Mouse (Mus musculus) MEL (cell line): Measurements from ENCODE around the gene Gm37240. TPM values are rescaled to one million over a fixed set of nuclear protein-coding genes. Genes with fewer than 3 reads are reported as not detected.

ENCODE experiments used
- DNase-seq: peaks from one replicate; pipeline ENCODE4 v3.0.0; 2011; ENCODE audit warnings: low read depth, low spot score
- H3K27ac ChIP-seq: 2 replicates; pipeline ENCODE4 v1.5.1; 2012; ENCODE audit warnings: low read depth, mild to moderate bottlenecking, control low read depth, low read length, moderate library complexity; ENCODE audit not compliant: control insufficient read depth
- H3K27me3 ChIP-seq, 2 experiments: fragments of 150-350 bp in 1 of 2; sonication (generic) in 1 of 2; 2 replicates each; pipeline ENCODE4 v1.6.1; 2012; ENCODE audit warnings: low read length in 2 of 2, mild to moderate bottlenecking in 2 of 2, improper control_type of control experiment in 1 of 2, moderate library complexity in 1 of 2; ENCODE audit not compliant: insufficient read depth in 2 of 2, control insufficient read depth in 1 of 2
- H3K36me3 ChIP-seq, 2 experiments: 2 replicates each; pipeline ENCODE4 v1.6.1; 2012 to 2014; ENCODE audit warnings: low read length in 2 of 2, improper control_type of control experiment in 1 of 2, inconsistent platforms in 1 of 2, mild to moderate bottlenecking in 1 of 2; ENCODE audit not compliant: insufficient read depth in 2 of 2, control insufficient read depth in 1 of 2
- H3K4me1 ChIP-seq, 2 experiments: fragments of 150-350 bp in 1 of 2; sonication (generic) in 1 of 2; 2 replicates each; pipeline ENCODE4 v1.6.1; 2012; ENCODE audit warnings: low read length in 2 of 2, improper control_type of control experiment in 1 of 2, mild to moderate bottlenecking in 1 of 2; ENCODE audit not compliant: insufficient read depth in 2 of 2, control insufficient read depth in 1 of 2
- H3K4me3 ChIP-seq, 2 experiments: fragments of 150-350 bp in 1 of 2; sonication (generic) in 1 of 2; 2 replicates each; pipeline ENCODE4 v1.5.1; 2012; ENCODE audit warnings: low read depth in 2 of 2, low read length in 2 of 2, mild to moderate bottlenecking in 2 of 2, moderate library complexity in 2 of 2, control low read depth in 1 of 2, improper control_type of control experiment in 1 of 2; ENCODE audit not compliant: control insufficient read depth in 1 of 2, insufficient read depth in 1 of 2
- H3K79me2 ChIP-seq: 2 replicates; pipeline ENCODE4 v1.6.1; 2012; ENCODE audit warnings: mild to moderate bottlenecking, low read length, moderate library complexity; ENCODE audit not compliant: control insufficient read depth, poor library complexity, insufficient read depth
- H3K9ac ChIP-seq: 2 replicates; pipeline ENCODE4 v1.6.1; 2012; ENCODE audit warnings: low read depth, mild to moderate bottlenecking, control low read depth, low read length, moderate library complexity; ENCODE audit not compliant: control insufficient read depth, poor library complexity, severe bottlenecking
- H3K9me3 ChIP-seq: fragments of 150-350 bp; sonication (generic); replicated peaks from 2 replicates; pipeline ENCODE4 v1.6.1; 2012; ENCODE audit warnings: mild to moderate bottlenecking, low read length, improper control_type of control experiment, moderate library complexity; ENCODE audit not compliant: insufficient read depth
- BHLHE40 ChIP-seq: IDR thresholded peaks from 2 replicates; pipeline ENCODE4 v1.6.1; 2012; ENCODE audit warnings: low read depth, mild to moderate bottlenecking, inconsistent platforms, low read length, improper control_type of control experiment, borderline replicate concordance
- CHD1 ChIP-seq: IDR thresholded peaks from 2 replicates; pipeline ENCODE4 v1.6.1; 2012; ENCODE audit warnings: low read depth, mild to moderate bottlenecking, inconsistent platforms, low read length, improper control_type of control experiment
- CHD2 ChIP-seq: IDR thresholded peaks from 2 replicates; pipeline ENCODE4 v1.6.1; 2011; ENCODE audit warnings: low read length, improper control_type of control experiment
- CTCF ChIP-seq, 3 experiments: IDR thresholded peaks in 2 of 3; conservative IDR thresholded peaks in 1 of 3; 2 replicates each; pipeline ENCODE4 v1.5.1; 2011 to 2012; ENCODE audit warnings: low read length in 3 of 3, low read depth in 2 of 3, mild to moderate bottlenecking in 2 of 3, improper control_type of control experiment in 1 of 3, inconsistent platforms in 1 of 3, mixed read lengths in 1 of 3, moderate library complexity in 1 of 3; ENCODE audit not compliant: control insufficient read depth in 1 of 3, insufficient read depth in 1 of 3, poor library complexity in 1 of 3, severe bottlenecking in 1 of 3
- ELF1 ChIP-seq: IDR thresholded peaks from 2 replicates; pipeline ENCODE4 v1.6.1; 2014; ENCODE audit warnings: low read depth, mild to moderate bottlenecking, inconsistent platforms, low read length, improper control_type of control experiment, moderate library complexity
- EP300 ChIP-seq, 2 experiments: IDR thresholded peaks; 2 replicates each; pipeline ENCODE4 v1.6.1; 2011; ENCODE audit warnings: improper control_type of control experiment in 2 of 2, low read length in 2 of 2, low read depth in 1 of 2, mild to moderate bottlenecking in 1 of 2
- ETS1 ChIP-seq: IDR thresholded peaks from 2 replicates; pipeline ENCODE4 v1.6.1; 2012; ENCODE audit warnings: low read depth, mild to moderate bottlenecking, inconsistent platforms, low read length, improper control_type of control experiment, moderate library complexity
- GABPA ChIP-seq: IDR thresholded peaks from 2 replicates; pipeline ENCODE4 v1.6.1; 2012; ENCODE audit warnings: low read depth, mild to moderate bottlenecking, inconsistent platforms, low read length, improper control_type of control experiment, moderate library complexity
- GATA1 ChIP-seq: IDR thresholded peaks from 2 replicates; pipeline ENCODE4 v1.6.1; 2011; ENCODE audit warnings: low read depth, low read length, improper control_type of control experiment
- KAT2A ChIP-seq: conservative IDR thresholded peaks from 2 replicates; pipeline ENCODE4 v1.6.1; 2012; ENCODE audit warnings: low read depth, low read length, improper control_type of control experiment, inconsistent platforms
- MAFK ChIP-seq: IDR thresholded peaks from 2 replicates; pipeline ENCODE4 v1.6.1; 2011; ENCODE audit warnings: low read depth, mild to moderate bottlenecking, low read length, improper control_type of control experiment, borderline replicate concordance
- MAX ChIP-seq: IDR thresholded peaks from 2 replicates; pipeline ENCODE4 v1.6.1; 2011; ENCODE audit warnings: low read length, improper control_type of control experiment
- MAZ ChIP-seq: IDR thresholded peaks from 2 replicates; pipeline ENCODE4 v1.6.1; 2012; ENCODE audit warnings: low read depth, mild to moderate bottlenecking, inconsistent platforms, low read length, improper control_type of control experiment
- MEF2A ChIP-seq: IDR thresholded peaks from 2 replicates; pipeline ENCODE4 v1.6.1; 2014; ENCODE audit warnings: low read depth, mild to moderate bottlenecking, inconsistent platforms, low read length, improper control_type of control experiment; ENCODE audit not compliant: poor library complexity, insufficient replicate concordance, severe bottlenecking; ENCODE audit errors: extremely low read depth
- MXI1 ChIP-seq: IDR thresholded peaks from 2 replicates; pipeline ENCODE4 v1.6.1; 2011; ENCODE audit warnings: mild to moderate bottlenecking, low read depth, low read length, improper control_type of control experiment
- MYC ChIP-seq: IDR thresholded peaks from 2 replicates; pipeline ENCODE4 v1.6.1; 2011; ENCODE audit warnings: low read depth, mild to moderate bottlenecking, low read length, improper control_type of control experiment, moderate library complexity
- NELFE ChIP-seq: IDR thresholded peaks from 2 replicates; pipeline ENCODE4 v1.6.1; 2011; ENCODE audit warnings: low read depth, low read length, improper control_type of control experiment
- NRF1 ChIP-seq: IDR thresholded peaks from 2 replicates; pipeline ENCODE4 v1.6.1; 2014; ENCODE audit warnings: low read depth, mild to moderate bottlenecking, inconsistent platforms, low read length, improper control_type of control experiment, moderate library complexity; ENCODE audit not compliant: poor library complexity, insufficient read depth, severe bottlenecking
- POLR2AphosphoS2 ChIP-seq: IDR thresholded peaks from 2 replicates; pipeline ENCODE4 v1.6.1; 2011; ENCODE audit warnings: low read length, improper control_type of control experiment
- POLR2AphosphoS5 ChIP-seq: IDR thresholded peaks from 2 replicates; pipeline ENCODE4 v1.6.1; 2012; ENCODE audit warnings: low read depth, borderline replicate concordance, mild to moderate bottlenecking, inconsistent platforms, low read length, moderate library complexity, mixed read lengths
- RAD21 ChIP-seq: IDR thresholded peaks from 2 replicates; pipeline ENCODE4 v1.6.1; 2011; ENCODE audit warnings: mild to moderate bottlenecking, low read depth, low read length, improper control_type of control experiment
- SIN3A ChIP-seq: IDR thresholded peaks from 2 replicates; pipeline ENCODE4 v1.6.1; 2012; ENCODE audit warnings: low read length, improper control_type of control experiment, inconsistent platforms
- SMC3 ChIP-seq: IDR thresholded peaks from 2 replicates; pipeline ENCODE4 v1.6.1; 2011; ENCODE audit warnings: low read depth, low read length, improper control_type of control experiment
- TBP ChIP-seq: IDR thresholded peaks from 2 replicates; pipeline ENCODE4 v1.8.0; 2011; ENCODE audit warnings: low read depth, low read length, improper control_type of control experiment
- TCF12 ChIP-seq: IDR thresholded peaks from 2 replicates; pipeline ENCODE4 v1.6.1; 2014; ENCODE audit warnings: low read depth, mild to moderate bottlenecking, inconsistent platforms, low read length, improper control_type of control experiment, moderate library complexity
- UBTF ChIP-seq: IDR thresholded peaks from 2 replicates; pipeline ENCODE4 v1.6.1; 2012; ENCODE audit warnings: low read depth, mild to moderate bottlenecking, inconsistent platforms, low read length, improper control_type of control experiment, moderate library complexity, borderline replicate concordance; ENCODE audit not compliant: insufficient read depth
- USF1 ChIP-seq: IDR thresholded peaks from 2 replicates; pipeline ENCODE4 v1.6.1; 2014; ENCODE audit warnings: low read depth, mild to moderate bottlenecking, inconsistent platforms, low read length, improper control_type of control experiment, moderate library complexity
- USF2 ChIP-seq, 2 experiments: IDR thresholded peaks; 2 replicates each; pipeline ENCODE4 v1.6.1; 2011 to 2012; ENCODE audit warnings: improper control_type of control experiment in 2 of 2, low read length in 2 of 2, borderline replicate concordance in 1 of 2, inconsistent platforms in 1 of 2, low read depth in 1 of 2, mild to moderate bottlenecking in 1 of 2; ENCODE audit not compliant: insufficient read depth in 1 of 2
- ZC3H11A ChIP-seq: IDR thresholded peaks from 2 replicates; pipeline ENCODE4 v1.6.1; 2012; ENCODE audit warnings: low read depth, mild to moderate bottlenecking, inconsistent platforms, low read length, improper control_type of control experiment
- ZKSCAN1 ChIP-seq: IDR thresholded peaks from 2 replicates; pipeline ENCODE4 v1.6.1; 2012; ENCODE audit warnings: low read depth, mild to moderate bottlenecking, inconsistent platforms, low read length, improper control_type of control experiment, moderate library complexity
- ZMIZ1 ChIP-seq: IDR thresholded peaks from 2 replicates; pipeline ENCODE4 v1.6.1; 2012; ENCODE audit warnings: low read depth, mild to moderate bottlenecking, inconsistent platforms, low read length, improper control_type of control experiment, moderate library complexity
- ZNF384 ChIP-seq: IDR thresholded peaks from 2 replicates; pipeline ENCODE4 v1.6.1; 2012; ENCODE audit warnings: low read depth, mild to moderate bottlenecking, inconsistent platforms, low read length, improper control_type of control experiment
- polyA plus RNA-seq, 2 experiments: library from polyadenylated mRNA; stranded (reverse) in 1 of 2; unstranded in 1 of 2; fragments of >175 nt in 1 of 2; fragments of >200 nt in 1 of 2; gene quantifications; 2 replicates each; pipeline versions ENCODE4 v1.2.1 to v1.2.4; 2012; ENCODE audit warnings: low replicate concordance in 2 of 2, low read depth in 1 of 2; ENCODE audit not compliant: insufficient read length in 2 of 2, insufficient read depth in 1 of 2, missing spikeins in 1 of 2
- total RNA-seq: library from RNA; depleted of rRNA; stranded (reverse); fragments of 300-350 nt; gene quantifications from 2 replicates; pipeline ENCODE4 v1.2.3, GENCODE M21; 2012

The Gm37240 gene
- total and polyA plus RNA-seq, 3 experiments: 0.04 TPM; not detected in 2

DNA sequence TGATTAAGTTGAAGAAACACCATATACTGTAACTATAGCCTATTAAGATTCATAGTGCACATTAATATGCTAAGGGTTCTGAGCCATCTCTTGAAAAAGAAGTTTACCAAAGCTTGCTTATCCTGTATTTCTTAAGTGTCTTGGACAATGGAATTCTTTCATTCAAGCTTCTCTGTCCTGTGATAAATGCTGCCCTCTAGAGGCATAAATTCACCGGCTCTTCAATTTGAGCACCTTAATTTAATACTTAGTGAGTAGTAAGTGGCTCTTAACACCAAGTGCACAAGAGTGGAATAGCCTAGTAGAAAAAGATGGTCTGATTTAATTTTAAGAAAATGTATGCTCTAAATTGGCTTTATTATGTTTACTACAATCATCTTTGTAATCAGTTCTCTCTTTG is 1043.7 kb downstream of the Gm37240 start:
- DNase-seq: peak; percentile 69
- Histone ChIP-seq H3K9me3 (no peaks in the 10 kb centered on the region), H3K36me3 (peaks cover 0 to 18% of the 10 kb centered on the region in 2 experiments; a peak in 2 of 4 replicates), H3K9ac (no peak overlapping the region), H3K27me3 (no peaks in the 10 kb centered on the region), H3K27ac (no peak overlapping the region), H3K4me1 (peaks cover 2 to 20% of the 10 kb centered on the region in 2 experiments), H3K4me3 (no peak overlapping the region), H3K79me2 (peaks cover 18% of the 10 kb centered on the region)
- TF ChIP-seq NRF1 (no peak), ELF1 (no peak), CHD2 (no peak), MAZ (no peak), MYC (no peak), ZKSCAN1 (no peak), SIN3A (no peak), USF2 (IDR thresholded peaks at IDR 0.05; ENCODE audit: borderline replicate concordance in 1 of 2, insufficient read depth in 1 of 2, low read depth in 1 of 2, low read length in 2 of 2) (no peak), MEF2A (no peak), ZC3H11A (peak; percentile 72), NELFE (no peak), GABPA (no peak), ZMIZ1 (no peak), USF1 (no peak), KAT2A (no peak), MAX (no peak), POLR2AphosphoS2 (no peak), ETS1 (no peak), ZNF384 (no peak), POLR2AphosphoS5 (no peak), TBP (no peak), RAD21 (peak; percentile 82), SMC3 (peak; percentile 75), UBTF (no peak), EP300 (IDR thresholded peaks at IDR 0.05; ENCODE audit: low read depth in 1 of 2, low read length in 2 of 2) (no peak), MXI1 (no peak), BHLHE40 (no peak), GATA1 (no peak), CHD1 (no peak), TCF12 (no peak), MAFK (no peak), CTCF (IDR thresholded peaks at IDR 0.05 in 2 of 3, conservative IDR thresholded peaks at IDR 0.05 in 1 of 3; ENCODE audit: control insufficient read depth in 1 of 3, insufficient read depth in 1 of 3, low read depth in 2 of 3, low read length in 3 of 3, poor library complexity in 1 of 3, severe bottlenecking in 1 of 3) (peak; percentile 6 to 81 (median 57); a peak in 3 of 6 replicates)
